Mouse (Mus musculus): ENCODE measurements around the gene Atp2b4.

Atp2b4 gene

GRCm38 (mm10) chr1:133798821-133799415, 1.9 kb downstream of the Atp2b4 start:
- CTCF ChIA-PET = no interaction called here

DNA sequence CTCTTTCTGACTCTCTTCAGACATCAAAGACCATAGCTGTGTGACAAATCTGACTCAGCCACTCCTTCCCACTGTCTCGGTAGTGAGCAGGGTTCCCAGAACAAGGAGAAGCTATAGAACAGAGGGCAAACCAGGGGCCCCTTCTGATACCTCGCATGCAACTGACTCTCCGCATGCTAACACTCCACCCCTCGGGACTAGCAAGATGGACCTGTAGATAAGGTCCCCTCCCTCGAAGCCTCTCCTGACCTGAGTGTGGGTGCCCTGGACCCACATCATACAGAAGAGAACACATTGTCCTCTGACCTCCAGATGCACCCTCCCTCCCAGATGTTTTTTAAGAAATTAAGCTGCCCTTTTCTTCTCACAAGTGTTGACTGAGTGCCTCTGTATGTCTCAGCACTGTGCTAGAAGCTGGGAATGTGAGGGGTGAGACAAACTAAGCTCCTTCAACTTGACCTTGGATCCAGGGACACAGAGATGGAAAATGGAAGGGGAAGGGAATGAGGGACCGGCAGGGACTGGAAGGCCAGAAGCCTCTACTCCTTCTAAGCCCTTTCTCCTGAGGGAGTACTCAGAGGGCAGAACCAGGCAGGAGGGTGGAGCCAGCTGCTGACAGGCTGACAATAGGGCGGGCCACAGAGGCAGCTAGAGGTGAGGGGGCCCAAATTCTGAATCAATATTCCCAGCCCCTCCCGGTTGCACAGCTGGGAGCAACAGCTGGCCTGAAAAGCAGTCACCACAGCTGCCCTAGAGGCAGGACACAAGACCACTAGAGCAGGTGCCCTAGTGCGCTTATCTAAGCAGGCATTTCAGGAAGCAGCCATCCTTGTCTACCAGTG, 2.6 kb downstream of the Atp2b4 start:
- CTCF ChIA-PET = interaction anchor here (0.5 kb wide), 1 partner anchor 103 kb away, joined by 8 read pairs; no protein-coding TSS in a partner anchor

- CTCF ChIA-PET = interaction anchor here (0.5 kb wide), 1 partner anchor 102 kb away, joined by 8 read pairs; no protein-coding TSS in a partner anchor
Measured at GRCm38 (mm10) chr1:133797327-133797978, 3.4 kb downstream of the Atp2b4 start.

DNA sequence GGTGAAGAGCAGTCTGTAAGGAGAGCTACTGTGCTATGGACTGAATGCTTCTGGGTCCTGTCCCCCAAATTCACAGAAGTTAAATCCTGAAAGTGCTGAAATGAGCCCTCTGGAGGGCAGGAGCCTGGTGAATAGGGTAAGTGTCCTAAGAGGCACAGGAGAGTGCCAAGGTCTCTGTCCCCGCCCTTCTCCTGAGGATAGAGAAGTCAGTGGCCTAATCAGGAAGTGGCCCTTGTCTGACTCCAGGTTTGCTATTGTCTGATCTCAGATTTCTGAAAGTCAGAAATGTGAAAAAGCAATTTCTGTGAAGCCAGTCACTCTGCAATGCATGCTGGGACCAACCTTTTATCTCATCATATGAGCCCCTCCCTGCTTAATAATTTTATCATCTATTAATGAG, 7.2 kb downstream of the Atp2b4 start:
- CTCF ChIA-PET = no interaction called here

GRCm38 (mm10) chr1:133790011-133790410, 10.8 kb downstream of the Atp2b4 start:
- CTCF ChIA-PET = interaction anchor here (0.5 kb wide), 1 partner anchor 1017 kb away, joined by 5 read pairs; no protein-coding TSS in a partner anchor

DNA sequence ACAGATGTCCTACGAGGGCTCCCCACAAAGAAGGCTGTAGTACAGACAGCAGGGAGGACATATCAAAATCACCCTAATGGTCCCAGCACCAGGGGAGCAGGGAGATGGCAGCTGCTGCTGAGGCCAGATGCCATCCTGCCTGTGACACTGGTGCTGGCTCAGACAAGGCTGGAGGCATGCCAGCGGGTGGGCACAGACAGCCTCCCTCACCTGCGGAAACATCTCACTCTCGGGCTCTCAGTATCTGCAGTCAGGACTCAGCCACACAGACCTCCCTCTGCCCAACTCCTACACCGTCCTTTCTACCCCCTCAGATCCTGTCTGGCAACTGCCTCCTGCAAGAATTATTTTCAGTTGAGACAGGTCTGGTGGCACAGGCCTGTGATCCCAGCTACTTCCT, 12.0 kb downstream of the Atp2b4 start:
- CTCF ChIA-PET = no interaction called here

DNA sequence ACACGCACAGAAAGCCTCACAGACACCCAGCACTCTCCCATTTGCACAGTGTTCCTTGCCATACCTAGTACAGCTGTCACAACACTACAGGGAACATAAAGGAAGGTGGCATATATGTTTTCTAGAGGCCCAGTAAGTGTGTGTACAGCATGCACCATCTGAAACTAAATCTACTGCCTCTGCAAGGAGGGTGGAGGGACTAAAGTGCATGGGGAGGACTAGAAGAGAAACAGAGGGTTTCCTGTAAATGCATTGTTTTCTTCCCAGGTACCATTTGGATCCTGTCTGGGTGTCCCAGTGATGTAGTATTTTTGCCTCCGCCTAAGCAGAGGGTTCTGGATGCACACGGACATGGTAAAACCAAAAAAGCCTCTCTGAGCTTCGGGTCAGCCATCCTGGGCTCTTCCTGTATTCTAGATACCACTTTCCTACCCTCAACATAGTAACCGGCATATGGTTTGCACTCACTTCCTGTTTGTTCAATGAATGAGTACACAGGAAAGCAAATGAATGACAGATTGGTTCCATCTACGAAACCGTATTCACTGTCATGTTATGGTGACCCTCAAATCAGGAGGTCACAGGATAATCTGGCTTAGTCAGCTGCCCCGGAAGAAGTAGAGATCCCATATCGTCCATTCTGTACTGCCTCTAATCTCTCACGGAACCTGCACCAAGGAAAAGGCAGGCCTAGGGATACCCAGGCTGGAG, 13.2 kb downstream of the Atp2b4 start:
- CTCF ChIA-PET = no interaction called here

- CTCF ChIA-PET = no interaction called here
Measured at GRCm38 (mm10) chr1:133784621-133785020, 16.2 kb downstream of the Atp2b4 start.

- CTCF ChIA-PET = no interaction called here
Measured at GRCm38 (mm10) chr1:133781531-133781930, 19.3 kb downstream of the Atp2b4 start.

- CTCF ChIA-PET = no interaction called here
Measured at GRCm38 (mm10) chr1:133779043-133779442, 21.8 kb downstream of the Atp2b4 start.

DNA sequence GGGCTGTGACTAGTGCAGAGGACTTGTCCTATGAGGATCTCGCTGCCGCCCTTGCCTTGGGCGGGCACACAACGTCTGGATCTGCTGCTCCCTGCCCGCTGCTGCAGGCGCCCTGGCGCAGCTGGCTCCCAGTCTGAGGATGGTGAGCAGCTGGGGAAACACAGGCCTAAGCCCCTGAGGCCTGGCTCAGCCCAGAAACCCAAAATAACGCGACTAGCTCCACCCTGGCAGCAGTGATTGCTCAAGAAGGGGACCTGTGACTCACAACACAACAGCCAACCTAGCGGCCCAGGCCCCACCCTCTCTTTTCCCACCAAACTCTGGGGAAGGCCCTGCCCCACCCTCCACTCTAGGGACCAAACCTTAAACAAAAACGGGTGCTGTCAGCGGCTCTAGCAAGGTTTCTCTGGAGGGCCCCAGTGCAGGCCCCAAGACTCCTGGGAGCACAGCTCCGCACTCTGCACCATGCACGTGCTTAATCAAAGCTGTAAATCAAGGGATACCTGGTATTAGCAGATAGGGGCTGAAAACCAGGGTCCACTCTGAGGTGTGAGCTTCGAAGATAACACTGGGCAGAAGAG, 23.1 kb downstream of the Atp2b4 start:
- CTCF ChIA-PET = no interaction called here

DNA sequence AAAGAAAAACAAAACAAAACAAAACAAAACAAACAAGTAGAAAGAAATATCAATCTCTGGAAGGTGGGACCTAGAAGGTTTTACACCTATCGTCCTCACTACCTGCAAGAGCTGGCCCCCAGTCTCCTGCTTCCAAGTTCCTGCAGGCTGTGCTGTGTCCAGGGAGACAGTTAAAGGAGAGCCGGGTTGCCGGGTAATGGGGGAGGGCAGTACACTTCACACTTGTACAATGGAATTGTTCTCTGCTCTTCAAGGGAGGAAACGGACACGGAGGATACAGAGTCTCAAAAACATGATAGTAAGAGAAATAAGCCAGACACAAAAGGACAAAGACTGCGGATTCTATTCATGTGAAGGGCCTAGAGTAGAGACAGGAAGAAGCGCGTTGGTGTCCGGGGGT, 28.3 kb downstream of the Atp2b4 start:
- CTCF ChIA-PET = no interaction called here

DNA sequence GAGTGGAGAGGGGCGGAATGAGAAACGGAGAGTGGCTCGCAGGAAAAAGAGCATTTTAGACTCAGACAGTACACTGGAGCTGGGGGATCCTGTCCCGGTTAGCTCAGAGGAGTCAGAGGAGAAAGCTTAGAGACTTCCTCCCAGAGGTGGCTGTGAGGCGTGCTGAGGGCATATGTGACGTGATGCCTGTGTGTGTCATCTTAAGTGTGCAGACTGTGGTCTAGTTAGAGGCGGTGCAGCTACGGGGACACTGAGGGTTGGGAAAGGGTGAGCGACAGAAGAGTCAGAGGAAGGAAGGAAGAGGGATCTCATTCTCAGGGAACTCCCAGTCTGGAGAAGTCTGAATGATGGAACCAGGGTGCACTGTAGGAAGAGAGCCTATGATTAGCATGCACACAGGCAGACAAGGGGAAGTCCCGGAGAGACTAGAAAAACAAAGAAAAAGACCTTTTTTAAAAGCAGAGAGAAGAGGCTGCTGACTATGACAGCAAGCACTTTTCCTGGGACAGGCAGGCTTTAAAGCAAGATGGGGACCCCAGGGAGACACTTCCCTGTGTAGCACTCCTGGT, 28.9 kb downstream of the Atp2b4 start:
- CTCF ChIA-PET = no interaction called here

DNA sequence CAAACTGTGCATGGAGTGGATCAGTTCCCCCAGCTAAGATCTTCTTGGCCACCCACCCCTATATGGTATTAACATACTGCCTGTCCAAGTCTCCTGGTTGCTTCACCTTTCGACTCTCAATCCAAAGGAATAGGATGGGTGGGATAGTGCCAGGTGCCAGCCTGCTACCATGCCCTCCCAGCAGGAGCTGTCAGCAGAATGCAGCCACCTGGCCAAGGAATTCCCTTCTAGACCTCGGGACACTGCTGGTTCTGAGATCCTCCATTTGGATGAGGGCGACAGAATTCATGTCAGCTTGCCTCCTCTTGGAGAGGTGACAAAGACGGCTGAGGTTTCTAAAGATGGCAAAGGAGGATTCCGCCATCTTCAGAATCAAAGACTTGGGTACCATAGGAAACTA, 32.8 kb downstream of the Atp2b4 start:
- CTCF ChIA-PET = no interaction called here

- CTCF ChIA-PET = no interaction called here
Measured at GRCm38 (mm10) chr1:133766901-133767529, 33.8 kb downstream of the Atp2b4 start.

DNA sequence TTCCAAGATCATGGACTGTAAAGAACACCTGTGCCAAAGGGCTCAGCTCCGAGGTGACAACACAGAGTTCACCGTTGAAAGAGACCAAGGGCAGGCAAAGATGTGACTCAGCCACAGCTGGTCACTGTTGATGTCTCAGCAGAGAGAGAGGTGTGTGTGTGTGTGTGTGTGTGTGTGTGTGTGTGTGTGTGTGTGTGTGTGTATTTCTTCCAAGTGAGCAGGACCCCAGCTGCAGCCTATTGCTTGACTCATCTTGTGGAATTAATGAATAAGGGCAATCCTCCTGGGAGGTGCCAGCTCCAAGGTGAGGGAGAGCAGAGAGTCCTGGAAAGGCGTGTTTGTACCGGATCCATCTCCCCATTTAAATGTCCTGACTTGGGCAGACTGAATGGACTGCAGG, 35.5 kb downstream of the Atp2b4 start:
- CTCF ChIA-PET = no interaction called here

GRCm38 (mm10) chr1:133762946-133763422, 37.9 kb downstream of the Atp2b4 start:
- CTCF ChIA-PET = no interaction called here

DNA sequence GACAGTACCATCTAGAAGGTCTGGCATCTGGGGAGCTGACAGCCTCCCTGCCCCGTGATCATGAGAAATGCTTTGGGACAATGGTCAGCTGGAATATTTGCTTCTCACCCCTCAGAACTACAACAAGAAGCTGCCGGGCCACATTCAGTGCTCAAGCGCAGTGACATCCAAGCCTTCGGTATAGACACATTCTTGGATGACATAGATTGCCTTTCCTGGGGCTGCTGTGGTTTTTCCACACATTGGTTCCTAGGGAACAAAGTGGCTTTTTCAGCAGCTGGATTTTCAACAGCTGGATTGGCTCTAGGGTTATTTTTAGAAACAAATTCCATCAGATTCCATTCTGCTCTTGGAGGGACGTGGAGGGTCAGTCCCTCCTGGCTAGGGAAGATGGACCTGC, 39.6 kb downstream of the Atp2b4 start:
- CTCF ChIA-PET = no interaction called here

GRCm38 (mm10) chr1:133754317-133754868, 46.4 kb downstream of the Atp2b4 start:
- CTCF ChIA-PET = interaction anchor here (0.5 kb wide), 1 partner anchor 501 kb away, joined by 5 read pairs; no protein-coding TSS in a partner anchor

- CTCF ChIA-PET = no interaction called here
Measured at GRCm38 (mm10) chr1:133753325-133753724, 47.5 kb downstream of the Atp2b4 start.

- CTCF ChIA-PET = no interaction called here
Measured at GRCm38 (mm10) chr1:133751621-133752020, 49.2 kb downstream of the Atp2b4 start.

All from spleen, embryonic (tissue).